Mouse (Mus musculus): ENCODE results near the gene Rbpjl. TPM values are rescaled to one million over a fixed set of nuclear protein-coding genes. Genes with fewer than 3 reads are reported as not detected.

Gene Rbpjl
- polyA plus RNA-seq, 1 experiment from 2014 or later, result 0.46 TPM

DNA sequence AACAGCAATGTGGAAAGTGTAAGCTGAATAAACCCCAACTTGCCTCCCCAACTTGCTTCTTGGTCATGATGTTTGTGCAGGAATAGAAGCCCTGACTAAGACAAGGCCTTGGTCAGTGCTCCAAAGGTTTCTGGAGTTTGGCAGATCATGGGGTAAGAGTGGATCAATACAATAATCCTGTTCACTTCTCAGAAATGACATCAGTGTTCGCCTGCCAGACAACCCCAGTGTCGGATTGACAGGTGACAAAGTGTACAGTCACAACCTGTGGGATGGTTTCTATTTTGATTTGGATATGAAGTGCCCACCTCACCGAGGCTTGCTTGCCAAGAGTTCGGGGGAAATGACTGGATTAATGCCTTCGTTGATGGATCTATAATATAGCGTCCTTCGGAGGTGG, 18.4 kb downstream of the Rbpjl start:
- H3K9me3 ChIP-seq, result no peaks in the 10 kb centered on the region
- no peaks in the 10 kb centered on the region for H3K27me3 ChIP-seq
- no peak for ATAC-seq (ENCODE audit: insufficient number of reproducible peaks, insufficient read depth, low FRiP score, low TSS enrichment)
- no peak overlapping the region for H3K27ac ChIP-seq
- no peak overlapping the region for H3K9ac ChIP-seq
- WGBS, result 85% methylated on average over 7 of the region's 7 CpGs
- no peak overlapping the region for H3K4me2 ChIP-seq (replicated peaks)
- H3K4me1 ChIP-seq, result 0 out of 2 replicates have a peak, but pooled peaks cover 4% of the 10 kb centered on the region
- no peak overlapping the region for H3K4me3 ChIP-seq
- H3K36me3 ChIP-seq, result peaks cover 5% of the 10 kb centered on the region; the same call in 1 of the 2 replicates

DNA sequence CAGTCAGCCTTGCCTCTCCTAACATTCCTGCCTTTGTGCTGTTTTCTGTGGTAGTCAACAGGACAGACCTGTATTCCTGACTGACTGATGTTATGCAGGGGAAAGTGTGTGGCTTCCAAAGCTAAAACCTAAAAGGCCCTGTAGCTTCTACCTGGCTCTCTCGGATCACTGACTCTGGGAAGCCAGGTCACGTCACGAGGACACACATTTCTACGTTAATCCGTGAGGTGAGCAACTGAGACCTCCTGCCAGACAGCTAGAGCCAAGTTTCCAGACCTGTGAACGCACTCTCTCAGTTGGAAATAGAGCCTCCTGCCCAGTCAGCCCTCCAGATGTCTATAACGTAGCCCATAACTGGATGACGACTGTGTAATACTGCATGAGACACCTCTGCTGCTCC, 19.0 kb downstream of the Rbpjl start:
- Histone ChIP-seq H3K4me3 (no peak overlapping the region), H3K9ac (no peak overlapping the region), H3K4me1 (0 out of 2 replicates have a peak, but pooled peaks cover 4% of the 10 kb centered on the region), H3K9me3 (no peaks in the 10 kb centered on the region), H3K27ac (no peak overlapping the region), H3K4me2 (replicated peaks) (no peak overlapping the region), H3K27me3 (no peaks in the 10 kb centered on the region), H3K36me3 (peaks cover 11% of the 10 kb centered on the region)
- ATAC-seq (ENCODE audit: insufficient number of reproducible peaks, insufficient read depth, low FRiP score, low TSS enrichment), result no peak
- WGBS, result 79% methylated on average over 8 of the region's 8 CpGs

DNA sequence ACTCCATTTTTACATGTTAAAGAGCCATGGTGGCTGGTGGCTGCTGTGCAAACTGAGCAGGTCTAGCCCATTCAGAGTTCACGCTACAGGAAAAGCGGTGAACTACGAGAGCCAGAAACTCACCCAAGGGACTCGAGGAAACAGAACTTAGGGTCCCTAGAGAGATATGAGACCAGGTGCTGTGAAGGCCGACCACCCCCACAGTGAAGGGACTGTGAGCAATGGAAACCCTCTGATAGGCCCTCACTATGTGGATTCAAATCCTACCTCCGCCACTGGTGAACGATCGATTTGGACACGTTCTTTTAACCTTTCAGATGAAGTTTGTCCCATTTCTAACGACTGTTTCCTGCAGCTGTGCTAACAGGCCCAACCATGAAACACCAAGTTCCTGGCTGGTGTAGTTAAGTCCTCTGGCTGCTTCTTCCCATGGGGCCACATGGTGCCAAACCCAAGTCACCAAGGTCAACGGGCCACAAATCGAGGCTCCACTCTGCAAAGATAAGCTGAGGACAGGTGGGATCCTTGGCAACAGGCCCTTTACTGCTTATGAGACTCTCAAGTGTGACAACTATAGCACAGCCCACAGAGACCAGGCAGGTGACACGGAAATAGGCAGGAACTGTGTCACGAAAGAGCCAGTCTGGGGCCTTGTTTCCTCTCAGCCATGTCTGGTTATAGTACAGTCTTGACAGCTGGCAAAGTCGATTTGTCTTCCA, 19.9 kb downstream of the Rbpjl start:
- Histone ChIP-seq H3K9ac (no peak overlapping the region), H3K27me3 (no peaks in the 10 kb centered on the region), H3K4me2 (replicated peaks) (no peak overlapping the region), H3K36me3 (peaks cover 17% of the 10 kb centered on the region), H3K4me3 (no peak overlapping the region), H3K4me1 (0 out of 2 replicates have a peak, but pooled peaks cover 4% of the 10 kb centered on the region), H3K9me3 (no peaks in the 10 kb centered on the region), H3K27ac (no peak overlapping the region)
- 88% methylated on average over 15 of the region's 15 CpGs for WGBS
- ATAC-seq (ENCODE audit: insufficient number of reproducible peaks, insufficient read depth, low FRiP score, low TSS enrichment), result no peak

DNA sequence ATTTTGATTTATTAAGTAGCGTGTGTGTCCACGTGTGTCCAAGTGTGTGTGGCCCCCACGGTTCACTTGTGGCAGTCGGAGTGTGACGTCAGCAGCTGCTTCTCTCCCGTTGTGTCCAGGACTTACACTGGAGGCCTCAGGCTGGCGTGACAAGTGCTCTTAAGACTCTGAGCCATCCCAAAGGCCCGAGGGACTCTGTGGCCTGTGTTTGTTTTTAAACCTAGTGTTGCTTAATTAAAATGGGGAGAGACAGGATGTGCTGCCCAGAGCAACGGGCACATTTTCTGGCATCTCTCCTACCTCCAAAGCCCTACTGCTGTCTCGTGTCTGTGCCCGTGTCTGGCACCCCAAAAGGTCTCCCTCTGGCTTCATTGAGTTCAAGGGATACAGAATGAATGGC, 20.5 kb downstream of the Rbpjl start:
- Histone ChIP-seq H3K9me3 (no peaks in the 10 kb centered on the region), H3K4me1 (0 out of 2 replicates have a peak, but pooled peaks cover 4% of the 10 kb centered on the region), H3K27ac (no peak overlapping the region), H3K27me3 (no peaks in the 10 kb centered on the region), H3K9ac (no peak overlapping the region), H3K36me3 (peaks cover 19% of the 10 kb centered on the region), H3K4me3 (no peak overlapping the region), H3K4me2 (replicated peaks) (no peak overlapping the region)
- WGBS, result 85% methylated on average over 11 of the region's 11 CpGs
- no peak for ATAC-seq (ENCODE audit: insufficient number of reproducible peaks, insufficient read depth, low FRiP score, low TSS enrichment)

DNA sequence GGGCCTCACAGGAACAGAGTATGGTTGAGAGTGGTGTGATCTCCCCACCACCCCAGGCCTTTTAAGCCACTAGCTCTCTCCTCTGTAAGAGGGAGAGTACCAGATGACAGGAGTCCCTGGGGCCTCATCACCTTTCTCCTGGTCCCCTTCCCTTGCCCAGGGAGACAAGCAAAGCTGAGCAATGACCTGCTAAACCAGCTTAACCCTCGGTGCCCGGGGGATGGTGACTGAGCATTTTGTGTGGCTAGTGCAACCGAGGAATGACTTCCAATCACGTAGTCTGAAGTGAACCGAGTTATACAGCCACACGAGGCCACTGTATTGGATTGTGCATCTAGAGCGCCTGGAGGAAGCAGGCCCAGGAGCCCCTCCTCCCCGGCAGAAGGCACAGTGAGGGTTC, 21.5 kb downstream of the Rbpjl start:
- Histone ChIP-seq H3K9me3 (no peaks in the 10 kb centered on the region), H3K9ac (no peak overlapping the region), H3K4me3 (no peak overlapping the region), H3K27me3 (no peaks in the 10 kb centered on the region), H3K27ac (no peak overlapping the region), H3K4me1 (0 out of 2 replicates have a peak, but pooled peaks cover 4% of the 10 kb centered on the region), H3K4me2 (replicated peaks) (no peak overlapping the region), H3K36me3 (peaks cover 25% of the 10 kb centered on the region)
- no peak for ATAC-seq (ENCODE audit: insufficient number of reproducible peaks, insufficient read depth, low FRiP score, low TSS enrichment)
- 88% methylated on average over 8 of the region's 8 CpGs for WGBS

DNA sequence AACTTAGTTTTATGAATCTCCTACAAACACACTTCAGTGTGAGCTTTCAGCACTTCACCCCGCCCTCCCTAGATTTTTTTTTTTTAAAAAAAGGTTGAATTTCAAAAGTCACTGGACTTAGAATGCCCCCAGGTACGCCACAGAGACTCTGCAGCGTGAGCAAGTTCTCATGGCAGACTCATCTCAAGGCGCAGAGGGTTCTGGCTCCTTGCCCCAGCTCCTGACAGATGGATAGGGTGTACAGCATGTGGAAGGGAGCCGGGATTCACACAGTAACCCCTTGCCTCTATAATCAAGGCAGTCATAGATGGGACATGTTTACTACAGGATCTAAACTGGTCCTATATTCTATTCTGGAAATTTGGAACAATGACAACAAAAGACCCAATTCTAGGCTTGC, 22.5 kb downstream of the Rbpjl start:
- no peaks in the 10 kb centered on the region for H3K9me3 ChIP-seq
- no peak for ATAC-seq (ENCODE audit: insufficient number of reproducible peaks, insufficient read depth, low FRiP score, low TSS enrichment)
- H3K36me3 ChIP-seq, result peaks cover 25% of the 10 kb centered on the region
- no peak overlapping the region for H3K4me3 ChIP-seq
- no peak overlapping the region for H3K27ac ChIP-seq
- peaks cover 2% of the 10 kb centered on the region; the same call in 1 of the 2 replicates for H3K4me1 ChIP-seq
- no peak overlapping the region for H3K9ac ChIP-seq
- no peak overlapping the region for H3K4me2 ChIP-seq (replicated peaks)
- WGBS, result 84% methylated on average over 5 of the region's 5 CpGs
- no peaks in the 10 kb centered on the region for H3K27me3 ChIP-seq

DNA sequence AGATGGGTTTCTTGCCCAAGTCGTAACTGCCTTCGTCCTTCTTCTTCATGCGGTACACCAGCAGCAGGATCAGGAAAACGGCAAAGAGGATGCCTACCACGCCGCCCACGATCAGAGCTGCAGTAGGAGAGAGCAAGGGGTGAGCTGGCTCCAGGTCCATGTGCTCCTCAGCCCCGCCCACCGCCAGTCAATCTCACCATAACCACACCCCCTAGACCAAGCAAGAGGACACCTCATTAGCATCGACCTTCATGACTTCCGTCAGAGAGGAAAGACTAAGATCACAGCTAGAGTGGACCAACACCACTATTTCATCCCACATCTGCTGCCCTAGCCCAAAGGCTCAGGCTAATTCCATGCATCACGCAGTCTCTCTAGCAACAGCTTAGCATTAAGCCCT, 23.2 kb downstream of the Rbpjl start:
- Histone ChIP-seq H3K9me3 (no peaks in the 10 kb centered on the region), H3K4me1 (peaks cover 9% of the 10 kb centered on the region), H3K27ac (no peak overlapping the region), H3K4me2 (replicated peaks) (no peak overlapping the region), H3K4me3 (no peak overlapping the region), H3K36me3 (peaks cover 25% of the 10 kb centered on the region), H3K9ac (no peak overlapping the region), H3K27me3 (no peaks in the 10 kb centered on the region)
- ATAC-seq (ENCODE audit: insufficient number of reproducible peaks, insufficient read depth, low FRiP score, low TSS enrichment), result no peak
- WGBS, result 30% methylated on average over 12 of the region's 12 CpGs

DNA sequence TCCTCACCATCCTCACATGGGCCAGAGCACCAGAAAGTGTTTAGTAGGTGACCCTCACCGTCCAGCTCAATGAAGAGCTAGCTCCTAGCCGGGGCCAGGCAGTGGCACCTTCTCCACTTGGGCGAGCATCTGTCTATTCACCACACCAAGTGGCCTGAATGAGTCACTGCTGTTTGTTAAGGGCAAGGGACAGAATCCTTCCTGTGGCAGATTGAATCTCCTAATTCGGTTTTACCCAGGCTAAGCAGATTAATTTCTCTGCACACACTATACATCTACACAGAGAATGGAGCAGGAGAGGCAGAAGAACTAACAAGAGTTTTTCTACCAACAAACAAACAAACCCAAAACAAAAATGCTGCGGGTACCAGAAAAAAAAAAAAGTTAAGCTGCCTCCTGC, 24.0 kb downstream of the Rbpjl start:
- Histone ChIP-seq H3K4me1 (peaks cover 17% of the 10 kb centered on the region), H3K27me3 (no peaks in the 10 kb centered on the region), H3K9me3 (no peaks in the 10 kb centered on the region), H3K4me3 (no peak overlapping the region), H3K4me2 (replicated peaks) (no peak overlapping the region), H3K36me3 (peaks cover 25% of the 10 kb centered on the region), H3K27ac (no peak overlapping the region), H3K9ac (no peak overlapping the region)
- WGBS, result 87% methylated on average over 5 of the region's 5 CpGs
- no peak for ATAC-seq (ENCODE audit: insufficient number of reproducible peaks, insufficient read depth, low FRiP score, low TSS enrichment)

DNA sequence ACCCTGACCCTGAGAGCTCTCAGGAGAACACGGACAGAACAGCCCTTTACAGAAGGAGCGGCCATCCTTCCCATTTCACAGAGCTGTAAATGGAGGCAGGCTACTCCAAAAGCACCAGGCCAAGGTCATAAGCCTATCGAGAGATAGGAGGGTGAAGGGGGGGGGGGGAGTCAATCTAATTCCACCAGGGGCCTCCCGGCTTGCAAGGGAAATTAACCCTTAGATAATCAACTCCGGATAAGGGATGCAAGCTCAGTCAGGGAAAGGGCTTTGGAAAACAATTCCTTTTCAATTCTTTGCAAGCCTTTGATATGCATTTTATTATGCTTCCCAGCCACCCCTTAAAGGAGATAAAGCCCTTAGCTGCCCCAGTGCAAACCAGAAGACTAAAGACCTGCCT, 25.5 kb downstream of the Rbpjl start:
- H3K4me1 ChIP-seq, result peaks cover 32% of the 10 kb centered on the region
- 41% methylated on average over 5 of the region's 5 CpGs for WGBS
- H3K27me3 ChIP-seq, result no peaks in the 10 kb centered on the region
- no peak overlapping the region for H3K27ac ChIP-seq
- H3K9ac ChIP-seq, result no peak overlapping the region
- H3K4me3 ChIP-seq, result no peak overlapping the region
- no peak overlapping the region for H3K4me2 ChIP-seq (replicated peaks)
- H3K9me3 ChIP-seq, result no peaks in the 10 kb centered on the region
- peaks cover 25% of the 10 kb centered on the region for H3K36me3 ChIP-seq
- ATAC-seq (ENCODE audit: insufficient number of reproducible peaks, insufficient read depth, low FRiP score, low TSS enrichment), result no peak

DNA sequence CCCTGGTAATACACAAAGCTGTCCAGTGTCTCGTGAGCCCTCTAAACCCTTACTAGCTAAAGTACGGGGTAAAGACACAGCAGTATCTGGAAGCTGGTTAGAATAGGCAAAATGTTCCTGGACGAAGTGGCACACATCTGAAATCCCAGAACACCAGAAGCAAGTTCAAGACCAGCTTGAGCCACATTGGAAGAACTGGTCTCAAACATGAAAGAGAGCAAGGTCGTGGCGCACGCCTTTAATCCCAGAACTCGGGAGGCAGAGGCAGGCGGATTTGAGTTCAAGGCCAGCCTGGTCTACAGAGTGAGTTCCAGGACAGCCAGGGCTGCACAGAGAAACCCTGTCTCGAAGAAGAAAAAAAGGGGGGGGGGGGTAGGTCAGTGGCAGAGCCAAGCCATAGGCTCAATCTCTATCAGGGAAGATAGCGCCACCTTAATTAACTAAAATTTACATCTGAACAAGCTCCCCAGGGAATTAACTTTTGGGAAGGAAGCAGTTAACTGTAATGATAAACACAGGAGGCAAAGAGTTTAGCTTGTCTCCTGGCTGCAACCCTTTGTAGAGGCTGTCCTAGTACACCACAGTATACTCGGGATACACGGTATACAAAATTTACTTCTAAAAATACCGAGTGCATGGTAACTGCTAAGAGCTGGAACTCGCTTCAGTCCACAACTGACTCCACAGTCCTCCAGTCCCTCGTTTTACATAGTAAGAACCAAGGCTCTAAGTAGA, 27.1 kb downstream of the Rbpjl start:
- 0 out of 2 replicates have a peak overlapping the region, but pooled peaks have one; percentile 4 for H3K27ac ChIP-seq
- H3K4me3 ChIP-seq, result no peak overlapping the region
- no peak for ATAC-seq (ENCODE audit: insufficient number of reproducible peaks, insufficient read depth, low FRiP score, low TSS enrichment)
- H3K4me1 ChIP-seq, result peaks cover 37% of the 10 kb centered on the region
- H3K9me3 ChIP-seq, result no peaks in the 10 kb centered on the region
- WGBS, result 43% methylated on average over 15 of the region's 15 CpGs
- peaks cover 20% of the 10 kb centered on the region for H3K36me3 ChIP-seq
- H3K9ac ChIP-seq, result no peak overlapping the region
- no peaks in the 10 kb centered on the region for H3K27me3 ChIP-seq
- H3K4me2 ChIP-seq (replicated peaks), result peak overlapping the region; percentile 13; the same call in 1 of the 2 replicates

DNA sequence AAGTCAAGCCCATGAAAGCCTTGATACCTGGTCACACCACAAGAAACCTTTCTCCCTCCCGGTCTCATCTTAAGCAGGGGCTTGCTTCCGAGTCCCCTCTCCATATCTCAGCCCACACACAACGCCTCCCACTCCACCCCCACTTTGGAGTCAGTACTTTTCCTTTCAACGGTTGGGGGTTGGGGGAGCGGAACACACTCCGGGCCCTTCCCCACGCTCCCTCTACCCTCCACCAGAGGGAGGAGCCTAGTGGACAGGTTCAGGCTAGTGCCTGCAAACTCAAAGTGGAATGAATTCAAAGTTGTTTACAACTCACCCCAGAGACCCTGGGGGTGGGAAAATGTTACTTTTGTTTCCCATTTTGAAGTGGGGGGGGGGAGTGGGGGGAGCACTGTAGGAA, 27.8 kb downstream of the Rbpjl start:
- 0 out of 2 replicates have a peak, but pooled peaks have one; percentile 53 for ATAC-seq (ENCODE audit: insufficient number of reproducible peaks, insufficient read depth, low FRiP score, low TSS enrichment)
- Histone ChIP-seq H3K4me1 (peaks cover 44% of the 10 kb centered on the region), H3K27me3 (no peaks in the 10 kb centered on the region), H3K4me2 (replicated peaks) (peak overlapping the region; percentile 13), H3K36me3 (peaks cover 20% of the 10 kb centered on the region), H3K27ac (0 out of 2 replicates have a peak overlapping the region, but pooled peaks have one; percentile 4), H3K9me3 (no peaks in the 10 kb centered on the region), H3K9ac (no peak overlapping the region), H3K4me3 (no peak overlapping the region)
- 9% methylated on average over 7 of the region's 7 CpGs for WGBS

Data from embryonic facial prominence, embryonic 12.5 days (tissue).